Mouse (Mus musculus) C2C12 (cell line): Measurements from ENCODE around the gene Rtl10.

Experiments
- CEBPB ChIP-seq: IDR thresholded peaks from one replicate; pipeline ENCODE4 v1.6.1; 2011; ENCODE audit warnings: low read depth, mild to moderate bottlenecking, control low read depth, moderate library complexity
- CTCF ChIP-seq: IDR thresholded peaks from one replicate; pipeline ENCODE4 v1.5.1; 2011; ENCODE audit not compliant: control insufficient read depth, insufficient read depth, insufficient read length
- MAX ChIP-seq: IDR thresholded peaks from one replicate; pipeline ENCODE4 v1.6.1; 2011; ENCODE audit warnings: mild to moderate bottlenecking, control low read depth
- MYOD1 ChIP-seq: IDR thresholded peaks from one replicate; pipeline ENCODE4 v1.6.1; 2011; ENCODE audit warnings: low read depth; ENCODE audit not compliant: control insufficient read depth, insufficient read length
- MYOG ChIP-seq: IDR thresholded peaks from one replicate; pipeline ENCODE4 v1.6.1; 2011; ENCODE audit not compliant: control insufficient read depth, insufficient read length; ENCODE audit errors: extremely low read depth
- USF1 ChIP-seq: IDR thresholded peaks from one replicate; pipeline ENCODE4 v1.6.1; 2011; ENCODE audit warnings: low read depth, mild to moderate bottlenecking, control low read depth, moderate library complexity

DNA sequence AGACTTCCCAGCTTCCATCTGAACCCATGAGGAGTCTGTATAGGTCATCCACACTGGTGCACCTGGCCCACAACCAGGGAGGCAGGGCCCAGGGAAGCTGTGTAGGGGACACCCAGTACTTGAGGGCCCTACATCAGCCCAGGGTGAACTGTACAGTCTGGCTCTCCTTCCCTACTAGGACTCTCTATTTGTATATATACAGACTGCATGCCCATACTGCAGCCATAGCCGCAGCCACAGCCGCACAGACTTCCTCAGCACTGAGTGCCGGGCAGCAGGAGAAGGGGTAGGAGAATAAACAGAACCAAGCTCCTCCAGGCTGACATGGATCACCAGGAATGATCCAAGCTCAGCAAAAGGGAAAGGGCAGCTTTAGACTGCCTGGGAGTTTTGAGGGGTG is 37.9 kb upstream of the Rtl10 start:
- TF ChIP-seq CTCF (no peak), USF1 (no peak), CEBPB (no peak), MYOD1 (no peak), MAX (no peak), MYOG (no peak)
